Mouse (Mus musculus) erythroblast, adult 5-6 weeks (primary cell): Measurements from ENCODE around the gene Gm20547. TPM values are rescaled to one million over a fixed set of nuclear protein-coding genes. Genes with fewer than 3 reads are reported as not detected.

Experiments used
- ATAC-seq: replicated peaks from 2 replicates; pipeline ENCODE4 v1.8.0; 2016; ENCODE audit warnings: moderate number of reproducible peaks, mild to moderate bottlenecking, moderate TSS enrichment, inconsistent platforms; ENCODE audit not compliant: poor library complexity, low FRiP score, severe bottlenecking
- total RNA-seq, 2 experiments: library from RNA; stranded (forward) in 1 of 2; stranded (reverse) in 1 of 2; fragments of 150-400 nt in 1 of 2; fragments of 200-764, 138-1000 nt in 1 of 2; gene quantifications; 2 replicates each; pipeline versions ENCODE4 v1.2.3 to v1.2.4; 2015 to 2017; ENCODE audit warnings: low replicate concordance in 2 of 2

The Gm20547 gene
- total RNA-seq, 2 experiments from 2014 or later: not detected

GRCm38 (mm10) chr17:34897373-34898159 is 15.7 kb upstream of the Gm20547 start:
- no peak for ATAC-seq

- ATAC-seq: no peak
Measured at GRCm38 (mm10) chr17:34896366-34896765, 14.5 kb upstream of the Gm20547 start.

GRCm38 (mm10) chr17:34895724-34896123 is 13.9 kb upstream of the Gm20547 start:
- no peak for ATAC-seq

- no peak for ATAC-seq
Measured at GRCm38 (mm10) chr17:34894801-34895530, 13.1 kb upstream of the Gm20547 start.

- ATAC-seq: peak; percentile 63
Measured at GRCm38 (mm10) chr17:34894074-34894597, 12.3 kb upstream of the Gm20547 start.

- no peak for ATAC-seq
Measured at GRCm38 (mm10) chr17:34893072-34893824, 11.4 kb upstream of the Gm20547 start.

- no peak for ATAC-seq
Measured at GRCm38 (mm10) chr17:34891377-34891776, 9.5 kb upstream of the Gm20547 start.

- ATAC-seq: no peak
Measured at GRCm38 (mm10) chr17:34890074-34890743, 8.4 kb upstream of the Gm20547 start.

GRCm38 (mm10) chr17:34887942-34888341 is 6.1 kb upstream of the Gm20547 start:
- ATAC-seq: no peak

GRCm38 (mm10) chr17:34885615-34886014 is 3.8 kb upstream of the Gm20547 start:
- ATAC-seq: no peak

GRCm38 (mm10) chr17:34884704-34885103 is 2.9 kb upstream of the Gm20547 start:
- no peak for ATAC-seq

- no peak for ATAC-seq
Measured at GRCm38 (mm10) chr17:34883332-34883731, 1.5 kb upstream of the Gm20547 start.

GRCm38 (mm10) chr17:34881166-34881565 is 676 bp downstream of the Gm20547 start:
- no peak for ATAC-seq

- no peak for ATAC-seq
Measured at GRCm38 (mm10) chr17:34879336-34879879, 2.4 kb downstream of the Gm20547 start, which contains the start of gene Zbtb12. TSS of gene Zbtb12 (plus strand) at chr17:34879483.

- ATAC-seq: no peak
Measured at GRCm38 (mm10) chr17:34874321-34874720, 7.5 kb downstream of the Gm20547 start.

GRCm38 (mm10) chr17:34865981-34866380 is 15.9 kb downstream of the Gm20547 start:
- ATAC-seq: no peak

- no peak for ATAC-seq
Measured at GRCm38 (mm10) chr17:34862416-34863081, 19.3 kb downstream of the Gm20547 start, which contains the start of gene Cfb. TSS of gene Cfb (minus strand) at chr17:34862518.

- ATAC-seq: no peak
Measured at GRCm38 (mm10) chr17:34861704-34862415, 20.0 kb downstream of the Gm20547 start.
